Mouse (Mus musculus) embryonic fibroblast, embryonic 13.5 days (primary cell): ENCODE measurements around the gene Nav2.

Experiments
- CTCF ChIP-seq: IDR thresholded peaks from 2 replicates; pipeline ENCODE4 v1.5.1; 2011; ENCODE audit warnings: mild to moderate bottlenecking, control low read depth, low read length, moderate library complexity, borderline replicate concordance; ENCODE audit not compliant: insufficient read depth
- POLR2A ChIP-seq: IDR thresholded peaks from 2 replicates; pipeline ENCODE4 v1.6.1; 2011; ENCODE audit warnings: low read depth, mild to moderate bottlenecking, control low read depth, low read length, moderate library complexity

- no peak for TF ChIP-seq CTCF
- no peak for TF ChIP-seq POLR2A
Observed at GRCm38 (mm10) chr7:49200270-49200669, 291.8 kb downstream of the Nav2 start.
